Mouse (Mus musculus): ENCODE measurements around the gene Zmynd8. TPM values are rescaled to one million over a fixed set of nuclear protein-coding genes. Genes with fewer than 3 reads are reported as not detected.

The Zmynd8 gene
- polyA plus RNA-seq, 1 experiment from 2014 or later = 42.4 TPM

- no peak overlapping the region for H3K4me3 ChIP-seq
- WGBS = 80% methylated on average over 6 of the region's 6 CpGs
- peaks cover 99% of the 10 kb centered on the region for H3K36me3 ChIP-seq
- no peak overlapping the region for H3K4me2 ChIP-seq
- H3K9me3 ChIP-seq = no peaks in the 10 kb centered on the region
- no peak overlapping the region for H3K9ac ChIP-seq
- no peaks in the 10 kb centered on the region for H3K27me3 ChIP-seq (replicated peaks)
- peaks cover 39% of the 10 kb centered on the region for H3K4me1 ChIP-seq
- no peak overlapping the region for H3K27ac ChIP-seq (replicated peaks)
- no peak for ATAC-seq (ENCODE audit: extremely low read depth, insufficient number of reproducible peaks, low FRiP score, low TSS enrichment)
Observed at GRCm38 (mm10) chr2:165843350-165843749, 55.5 kb downstream of the Zmynd8 start.

DNA sequence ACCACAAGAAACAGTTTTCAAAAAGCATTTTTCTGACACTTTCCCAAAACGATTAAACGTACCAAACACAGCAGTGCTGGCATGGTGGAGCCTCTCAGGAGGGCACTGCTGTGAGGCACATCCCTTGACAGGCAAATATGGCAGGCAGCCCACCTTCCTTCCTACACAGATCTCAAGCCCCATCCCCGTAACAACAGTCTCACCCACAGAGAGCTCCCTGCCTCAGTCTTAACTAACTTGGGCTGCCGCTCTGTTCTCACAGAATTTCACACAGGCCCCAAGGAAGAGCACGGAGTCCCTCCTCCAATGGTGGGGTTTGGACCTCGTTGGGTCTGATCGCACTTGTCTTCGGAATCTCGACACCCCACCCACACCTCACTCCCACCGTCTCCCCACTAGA lies 56.6 kb downstream of the Zmynd8 start:
- Histone ChIP-seq H3K27me3 (replicated peaks) (no peaks in the 10 kb centered on the region), H3K4me3 (no peak overlapping the region), H3K4me2 (no peak overlapping the region), H3K9me3 (no peaks in the 10 kb centered on the region), H3K4me1 (peaks cover 41% of the 10 kb centered on the region), H3K36me3 (peaks cover 100% of the 10 kb centered on the region), H3K9ac (no peak overlapping the region), H3K27ac (replicated peaks) (no peak overlapping the region)
- 93% methylated on average over 10 of the region's 10 CpGs for WGBS
- no peak for ATAC-seq (ENCODE audit: extremely low read depth, insufficient number of reproducible peaks, low FRiP score, low TSS enrichment)

GRCm38 (mm10) chr2:165841805-165842204 lies 57.0 kb downstream of the Zmynd8 start:
- no peak for ATAC-seq (ENCODE audit: extremely low read depth, insufficient number of reproducible peaks, low FRiP score, low TSS enrichment)
- Histone ChIP-seq H3K27me3 (replicated peaks) (no peaks in the 10 kb centered on the region), H3K4me3 (no peak overlapping the region), H3K27ac (replicated peaks) (no peak overlapping the region), H3K4me1 (peaks cover 40% of the 10 kb centered on the region), H3K36me3 (peaks cover 100% of the 10 kb centered on the region), H3K9me3 (no peaks in the 10 kb centered on the region), H3K4me2 (no peak overlapping the region), H3K9ac (no peak overlapping the region)
- 79% methylated on average over 6 of the region's 6 CpGs for WGBS

- peaks cover 31% of the 10 kb centered on the region for H3K4me1 ChIP-seq
- H3K4me3 ChIP-seq = no peak overlapping the region
- H3K9ac ChIP-seq = no peak overlapping the region
- ATAC-seq (ENCODE audit: extremely low read depth, insufficient number of reproducible peaks, low FRiP score, low TSS enrichment) = no peak
- no peak overlapping the region for H3K4me2 ChIP-seq
- no peaks in the 10 kb centered on the region for H3K9me3 ChIP-seq
- H3K36me3 ChIP-seq = peaks cover 99% of the 10 kb centered on the region
- no peaks in the 10 kb centered on the region for H3K27me3 ChIP-seq (replicated peaks)
- WGBS = 92% methylated on average over 7 of the region's 7 CpGs
- no peak overlapping the region for H3K27ac ChIP-seq (replicated peaks)
Observed at GRCm38 (mm10) chr2:165840852-165841251, 58.0 kb downstream of the Zmynd8 start.

- Histone ChIP-seq H3K4me1 (peaks cover 24% of the 10 kb centered on the region), H3K9me3 (no peaks in the 10 kb centered on the region), H3K27me3 (replicated peaks) (no peaks in the 10 kb centered on the region), H3K36me3 (peaks cover 99% of the 10 kb centered on the region), H3K27ac (replicated peaks) (no peak overlapping the region), H3K4me2 (no peak overlapping the region), H3K4me3 (no peak overlapping the region), H3K9ac (no peak overlapping the region)
- 75% methylated on average over 2 of the region's 2 CpGs for WGBS
- no peak for ATAC-seq (ENCODE audit: extremely low read depth, insufficient number of reproducible peaks, low FRiP score, low TSS enrichment)
Observed at GRCm38 (mm10) chr2:165839317-165839652, 59.5 kb downstream of the Zmynd8 start.

- Histone ChIP-seq H3K36me3 (peaks cover 99% of the 10 kb centered on the region), H3K4me3 (no peak overlapping the region), H3K9me3 (no peaks in the 10 kb centered on the region), H3K27me3 (replicated peaks) (no peaks in the 10 kb centered on the region), H3K4me2 (no peak overlapping the region), H3K9ac (no peak overlapping the region), H3K4me1 (peaks cover 23% of the 10 kb centered on the region), H3K27ac (replicated peaks) (no peak overlapping the region)
- WGBS = 89% methylated on average over 23 of the region's 23 CpGs
- ATAC-seq (ENCODE audit: extremely low read depth, insufficient number of reproducible peaks, low FRiP score, low TSS enrichment) = no peak
Observed at GRCm38 (mm10) chr2:165838606-165839316, 60.1 kb downstream of the Zmynd8 start.

GRCm38 (mm10) chr2:165834601-165835000 lies 64.2 kb downstream of the Zmynd8 start:
- Histone ChIP-seq H3K36me3 (peaks cover 99% of the 10 kb centered on the region), H3K9ac (no peak overlapping the region), H3K4me3 (no peak overlapping the region), H3K27ac (replicated peaks) (no peak overlapping the region), H3K27me3 (replicated peaks) (no peaks in the 10 kb centered on the region), H3K4me1 (peaks cover 45% of the 10 kb centered on the region), H3K9me3 (no peaks in the 10 kb centered on the region), H3K4me2 (no peak overlapping the region)
- ATAC-seq (ENCODE audit: extremely low read depth, insufficient number of reproducible peaks, low FRiP score, low TSS enrichment) = no peak
- 89% methylated on average over 13 of the region's 13 CpGs for WGBS

- WGBS = 74% methylated on average over 9 of the region's 9 CpGs
- H3K4me1 ChIP-seq = peaks cover 41% of the 10 kb centered on the region
- no peak for ATAC-seq (ENCODE audit: extremely low read depth, insufficient number of reproducible peaks, low FRiP score, low TSS enrichment)
Observed at GRCm38 (mm10) chr2:165833468-165833867, 65.3 kb downstream of the Zmynd8 start.

GRCm38 (mm10) chr2:165832720-165833119 lies 66.1 kb downstream of the Zmynd8 start:
- no peak overlapping the region for H3K4me3 ChIP-seq
- no peaks in the 10 kb centered on the region for H3K27me3 ChIP-seq (replicated peaks)
- peaks cover 36% of the 10 kb centered on the region for H3K4me1 ChIP-seq
- no peak overlapping the region for H3K4me2 ChIP-seq
- 80% methylated on average over 9 of the region's 9 CpGs for WGBS
- no peak for ATAC-seq (ENCODE audit: extremely low read depth, insufficient number of reproducible peaks, low FRiP score, low TSS enrichment)
- no peak overlapping the region for H3K9ac ChIP-seq
- peaks cover 99% of the 10 kb centered on the region for H3K36me3 ChIP-seq
- H3K9me3 ChIP-seq = no peaks in the 10 kb centered on the region
- no peak overlapping the region; the same call in 1 of the 2 replicates for H3K27ac ChIP-seq (replicated peaks)

More at GRCm38 (mm10) chr2:165833468-165833867, 65.3 kb downstream of the Zmynd8 start:
- Histone ChIP-seq H3K36me3 (peaks cover 99% of the 10 kb centered on the region), H3K9ac (no peak overlapping the region), H3K4me2 (no peak overlapping the region), H3K9me3 (no peaks in the 10 kb centered on the region), H3K27me3 (replicated peaks) (no peaks in the 10 kb centered on the region), H3K27ac (replicated peaks) (peak overlapping the region; percentile 15; the same call in 1 of the 2 replicates), H3K4me3 (no peak overlapping the region)

- peaks cover 32% of the 10 kb centered on the region for H3K4me1 ChIP-seq
- H3K9ac ChIP-seq = no peak overlapping the region
- WGBS = 58% methylated on average over 9 of the region's 9 CpGs
- H3K9me3 ChIP-seq = no peaks in the 10 kb centered on the region
- no peak overlapping the region for H3K4me3 ChIP-seq
- H3K4me2 ChIP-seq = no peak overlapping the region
- H3K27ac ChIP-seq (replicated peaks) = peak overlapping the region; percentile 17; the same call in 1 of the 2 replicates
- ATAC-seq (ENCODE audit: extremely low read depth, insufficient number of reproducible peaks, low FRiP score, low TSS enrichment) = no peak
- peaks cover 98% of the 10 kb centered on the region for H3K36me3 ChIP-seq
- no peaks in the 10 kb centered on the region for H3K27me3 ChIP-seq (replicated peaks)
Observed at GRCm38 (mm10) chr2:165832295-165832694, 66.5 kb downstream of the Zmynd8 start.

DNA sequence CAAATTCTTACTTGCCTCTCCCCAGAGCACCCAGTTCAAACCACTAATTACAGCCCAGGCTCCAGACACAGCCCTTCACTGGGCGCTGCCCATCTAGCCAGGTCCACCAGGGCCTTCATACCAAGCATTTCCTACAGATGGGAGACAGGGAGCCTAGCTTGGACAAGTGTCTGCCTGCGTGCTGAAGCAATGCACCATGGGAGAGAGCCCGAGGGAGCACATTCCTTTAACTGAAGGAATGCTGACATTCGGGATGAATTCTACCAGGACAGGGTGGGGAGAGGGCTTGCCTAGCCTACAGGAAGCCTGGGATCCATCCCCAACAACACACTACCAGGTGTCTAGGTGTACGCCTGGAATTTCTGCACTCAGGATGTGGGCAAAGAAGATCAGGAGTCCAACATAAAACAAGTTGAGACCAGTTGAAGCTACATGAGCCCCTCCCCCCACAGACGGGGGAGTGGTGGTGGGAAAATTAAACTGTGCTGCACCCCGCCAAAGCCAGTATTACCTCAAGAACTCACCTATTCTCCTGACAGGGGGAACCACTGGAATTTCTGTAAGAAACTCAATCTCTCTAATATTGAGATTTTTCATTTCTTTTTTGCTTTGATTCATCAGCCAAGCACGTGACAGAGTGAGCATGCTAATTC lies 67.1 kb downstream of the Zmynd8 start:
- Histone ChIP-seq H3K27ac (replicated peaks) (peak overlapping the region; percentile 17), H3K9me3 (no peaks in the 10 kb centered on the region), H3K27me3 (replicated peaks) (no peaks in the 10 kb centered on the region), H3K36me3 (peaks cover 98% of the 10 kb centered on the region), H3K4me2 (no peak overlapping the region), H3K4me1 (peaks cover 27% of the 10 kb centered on the region), H3K4me3 (no peak overlapping the region), H3K9ac (no peak overlapping the region)
- ATAC-seq (ENCODE audit: extremely low read depth, insufficient number of reproducible peaks, low FRiP score, low TSS enrichment) = no peak
- WGBS = 61% methylated on average over 8 of the region's 8 CpGs

GRCm38 (mm10) chr2:165828770-165829169 lies 70.0 kb downstream of the Zmynd8 start:
- ATAC-seq (ENCODE audit: extremely low read depth, insufficient number of reproducible peaks, low FRiP score, low TSS enrichment) = no peak
- Histone ChIP-seq H3K4me1 (peaks cover 31% of the 10 kb centered on the region), H3K27ac (replicated peaks) (no peak overlapping the region), H3K9ac (no peak overlapping the region), H3K4me2 (no peak overlapping the region), H3K36me3 (peaks cover 99% of the 10 kb centered on the region), H3K9me3 (no peaks in the 10 kb centered on the region), H3K4me3 (no peak overlapping the region), H3K27me3 (replicated peaks) (no peaks in the 10 kb centered on the region)
- 90% methylated on average over 12 of the region's 12 CpGs for WGBS
